Mouse (Mus musculus) heart, postnatal 4 days (tissue): ENCODE measurements at regions not wholly inside any gene's neighbourhood (a gene's known extent, or its start where the extent isn't known, plus 50 kb on each side); places are given as distances from the start of the nearest gene placed in this dataset.

Experiments used
- DNase-seq: peaks from one replicate; pipeline ENCODE4 v3.0.0; 2021

DNA sequence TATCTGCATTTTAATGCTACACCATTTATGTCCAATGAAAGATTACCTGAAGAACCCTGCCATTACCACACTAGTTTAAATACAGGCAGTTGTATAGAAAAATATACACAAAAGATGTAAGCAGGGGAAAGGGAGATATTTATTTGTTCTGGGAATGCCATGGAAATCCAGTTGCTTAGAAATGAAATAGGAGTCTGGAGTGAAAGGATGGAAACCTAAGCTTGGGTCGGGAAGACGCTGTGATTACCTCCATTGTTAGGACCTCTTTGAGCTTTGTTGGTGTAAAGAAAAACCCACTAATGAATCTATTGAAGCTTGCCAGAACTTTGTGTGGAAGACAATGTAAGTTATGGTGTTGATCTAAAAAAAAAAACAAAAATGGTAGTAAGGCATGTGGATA is 341.3 kb upstream of the Tmem161b start:
- no peak for DNase-seq

GRCm38 (mm10) chr13:83882839-83883238 is 339.3 kb upstream of the Tmem161b start:
- no peak for DNase-seq

DNA sequence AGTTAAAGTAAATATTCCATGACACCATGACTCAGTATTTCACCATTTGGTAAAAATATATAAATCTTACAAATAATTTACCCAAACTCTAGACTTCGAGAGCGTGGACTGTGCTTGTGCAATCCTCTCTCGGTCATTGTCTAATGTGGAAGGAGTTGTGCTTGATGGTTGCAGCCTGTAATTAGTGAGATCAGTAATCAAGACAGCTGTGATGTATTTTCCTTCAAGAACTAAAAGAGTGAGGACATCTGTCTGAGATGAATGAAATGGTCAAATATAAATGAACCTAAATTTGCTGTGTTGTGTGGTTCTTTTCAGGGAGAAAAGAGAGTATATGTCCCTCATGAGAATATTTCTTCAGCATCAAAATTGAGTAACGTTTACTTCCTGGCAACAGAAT is 338.3 kb upstream of the Tmem161b start:
- DNase-seq = no peak

DNA sequence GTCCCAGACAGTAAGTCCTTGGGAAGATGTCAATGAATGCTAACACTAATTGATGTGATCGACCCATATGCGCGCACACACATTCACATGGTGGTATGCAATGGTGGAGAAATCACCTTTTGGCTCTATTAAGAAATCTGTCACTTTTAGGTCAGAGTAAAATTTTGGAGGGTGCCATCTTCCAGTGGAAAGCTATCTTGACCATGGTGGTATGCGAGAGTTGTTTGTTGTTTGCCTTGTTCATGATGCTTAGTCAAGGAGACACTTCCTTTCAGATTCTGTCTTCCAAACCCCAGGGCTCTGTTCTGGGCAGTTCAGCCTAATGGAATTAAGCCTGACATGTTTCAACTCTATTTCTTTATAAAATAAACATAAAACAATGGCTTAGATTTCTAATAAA is 337.9 kb upstream of the Tmem161b start:
- no peak for DNase-seq

GRCm38 (mm10) chr13:83884766-83885543 is 337.1 kb upstream of the Tmem161b start:
- DNase-seq = no peak

DNA sequence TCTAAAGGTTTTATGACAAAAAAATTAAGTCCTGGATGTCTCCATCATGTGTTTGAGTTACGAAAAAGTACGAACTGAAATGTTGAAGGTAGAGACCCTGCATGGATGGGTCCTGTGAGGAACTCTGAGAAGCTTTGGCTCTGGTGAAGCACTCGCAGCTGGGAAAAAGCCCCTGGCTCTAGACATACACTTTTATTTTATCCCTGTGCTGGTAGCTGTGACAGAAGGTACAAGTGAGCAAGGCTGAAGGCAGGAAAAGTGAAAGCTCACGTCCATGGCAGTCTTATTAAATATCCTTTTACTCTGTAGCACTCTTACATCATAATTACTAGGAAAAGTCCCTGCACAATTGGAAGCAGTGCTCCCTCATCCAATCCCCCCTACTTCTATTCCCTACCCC is 336.4 kb upstream of the Tmem161b start:
- DNase-seq = no peak

- DNase-seq = no peak
Observed at GRCm38 (mm10) chr13:83914697-83915096, 307.4 kb upstream of the Tmem161b start.

- DNase-seq = no peak
Observed at GRCm38 (mm10) chr13:83932761-83933160, 289.3 kb upstream of the Tmem161b start.

DNA sequence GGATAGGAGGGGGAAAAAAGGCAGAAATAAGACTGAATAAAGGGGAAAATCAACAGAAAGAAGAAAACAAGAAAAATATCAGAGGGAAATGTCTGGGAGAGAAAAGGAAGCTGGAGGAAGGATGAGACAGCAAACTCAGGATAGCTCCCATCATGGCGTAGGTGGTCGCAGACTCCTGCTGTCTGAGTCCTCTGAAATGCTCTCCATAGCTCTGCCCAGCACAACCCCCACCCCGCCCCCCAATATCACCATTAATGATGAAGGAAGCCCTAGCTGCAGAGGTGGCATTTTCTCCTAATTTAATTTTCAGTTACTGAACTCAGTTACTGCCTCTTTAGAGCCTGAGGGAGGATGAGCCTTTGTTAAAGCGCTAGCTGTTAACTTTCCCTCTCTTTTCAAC is 275.6 kb upstream of the Tmem161b start:
- DNase-seq = no peak

GRCm38 (mm10) chr13:83951163-83951562 is 270.9 kb upstream of the Tmem161b start:
- no peak for DNase-seq

GRCm38 (mm10) chr13:83951808-83952207 is 270.3 kb upstream of the Tmem161b start:
- DNase-seq = no peak

DNA sequence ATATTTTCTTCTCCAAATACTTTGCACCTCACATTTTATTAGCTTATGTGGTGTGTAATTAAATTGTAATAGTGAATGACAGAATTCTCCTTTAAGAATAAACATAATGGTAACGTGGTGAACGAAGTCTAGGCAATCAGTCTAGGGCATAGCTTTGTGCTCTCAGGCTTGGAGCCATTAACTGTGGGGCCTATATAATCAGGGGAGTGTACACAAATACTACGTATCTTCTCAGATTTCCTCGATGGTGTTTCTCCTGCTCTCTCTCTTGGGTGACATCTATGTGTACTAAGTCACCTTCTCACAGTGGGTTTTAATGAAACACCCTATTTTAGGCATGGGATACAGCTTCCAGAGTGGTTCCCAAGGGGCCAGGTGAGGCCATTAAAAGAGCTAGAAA is 269.7 kb upstream of the Tmem161b start:
- no peak for DNase-seq

- no peak for DNase-seq
Observed at GRCm38 (mm10) chr13:83952862-83953261, 269.2 kb upstream of the Tmem161b start.

GRCm38 (mm10) chr13:83955701-83956100 is 266.4 kb upstream of the Tmem161b start:
- no peak for DNase-seq

DNA sequence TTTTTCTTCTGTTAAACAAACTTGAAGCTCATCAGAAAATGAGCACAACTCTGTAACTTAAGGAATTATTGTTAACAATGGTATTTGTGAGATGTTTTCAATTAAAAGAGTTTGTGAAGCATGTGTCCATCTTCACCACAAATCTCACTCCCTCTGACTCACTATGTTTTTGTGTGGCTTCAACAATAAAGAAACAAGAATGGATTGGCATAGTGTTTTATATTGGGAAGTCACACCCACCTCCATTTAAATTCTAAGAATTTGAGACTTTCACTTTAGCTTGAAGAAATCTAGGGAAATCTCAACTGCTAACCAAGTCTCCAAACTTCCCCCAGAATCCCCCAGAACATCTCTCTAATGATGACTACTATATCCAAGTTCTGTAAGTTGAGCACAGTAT is 243.6 kb upstream of the Tmem161b start:
- no peak for DNase-seq

GRCm38 (mm10) chr13:83979535-83979934 is 242.6 kb upstream of the Tmem161b start:
- no peak for DNase-seq

DNA sequence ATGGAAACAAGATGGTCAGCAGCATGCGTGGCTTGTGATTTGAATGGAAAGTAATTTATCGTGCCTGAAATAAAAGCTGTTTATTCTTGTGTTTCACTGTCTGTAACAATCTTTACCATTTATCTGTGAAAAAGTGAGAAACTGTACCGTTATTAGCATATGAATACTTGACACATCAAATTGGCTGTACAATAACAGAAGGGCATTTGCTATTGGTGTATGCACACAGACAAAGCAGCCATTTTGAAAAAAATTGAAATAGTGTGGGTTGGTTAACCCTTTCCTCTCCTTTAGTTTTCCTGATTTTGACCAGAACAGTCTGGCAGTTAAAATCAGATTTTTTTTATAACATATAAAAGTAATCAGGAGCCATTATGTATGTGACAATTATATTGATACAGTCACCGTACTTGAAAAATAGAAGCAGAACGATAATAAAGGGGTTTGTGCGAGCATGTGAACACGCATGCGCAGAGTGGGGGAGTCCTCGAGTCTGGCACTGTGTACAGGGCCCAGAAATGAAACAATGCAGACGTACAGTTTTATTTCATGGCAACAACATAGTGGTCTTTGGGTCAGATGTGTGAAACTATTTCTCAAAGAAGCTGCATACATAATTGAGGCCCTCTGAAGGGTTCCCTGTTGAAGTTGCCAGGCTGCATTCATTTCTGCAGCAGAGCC is 237.3 kb upstream of the Tmem161b start:
- no peak for DNase-seq

GRCm38 (mm10) chr13:83987746-83988423 is 234.2 kb upstream of the Tmem161b start:
- no peak for DNase-seq

- no peak for DNase-seq
Observed at GRCm38 (mm10) chr13:83988517-83988916, 233.6 kb upstream of the Tmem161b start.

DNA sequence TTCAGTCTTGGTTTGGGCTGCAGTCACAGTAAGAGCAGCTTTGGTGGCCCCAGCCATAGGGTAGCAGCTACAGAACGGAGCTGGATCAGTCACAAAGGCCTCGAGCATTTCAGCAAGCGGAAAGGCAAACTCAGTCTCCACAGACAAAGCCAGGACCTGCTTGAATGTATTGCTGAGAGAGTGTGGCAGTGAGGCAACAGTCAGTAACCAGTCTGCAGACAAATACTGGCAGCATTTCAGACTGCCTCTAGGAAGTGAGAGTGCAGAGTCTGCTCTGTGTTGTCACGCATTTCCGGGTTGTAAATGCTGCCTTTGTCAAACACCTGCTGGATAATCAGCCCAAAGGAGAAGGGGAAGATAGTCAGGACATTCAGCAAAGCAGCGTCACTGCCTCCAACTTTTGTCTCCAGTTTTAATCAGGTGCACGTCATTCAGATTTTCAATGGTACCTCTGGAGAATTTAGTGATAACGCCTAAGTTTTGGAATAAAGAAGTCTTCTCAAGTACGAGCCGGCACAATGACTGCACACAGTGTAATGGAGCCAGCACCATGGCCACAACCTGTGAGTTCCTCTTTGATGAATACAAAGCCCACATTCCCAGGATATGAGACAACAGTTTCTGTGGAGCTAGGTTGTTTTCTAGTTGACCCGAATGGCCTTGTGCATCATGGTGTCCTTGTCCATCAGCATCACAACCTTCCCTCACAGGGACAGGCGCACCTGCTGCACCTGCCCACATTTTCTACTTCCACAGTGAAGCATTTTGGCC is 224.3 kb upstream of the Tmem161b start:
- DNase-seq = no peak

DNA sequence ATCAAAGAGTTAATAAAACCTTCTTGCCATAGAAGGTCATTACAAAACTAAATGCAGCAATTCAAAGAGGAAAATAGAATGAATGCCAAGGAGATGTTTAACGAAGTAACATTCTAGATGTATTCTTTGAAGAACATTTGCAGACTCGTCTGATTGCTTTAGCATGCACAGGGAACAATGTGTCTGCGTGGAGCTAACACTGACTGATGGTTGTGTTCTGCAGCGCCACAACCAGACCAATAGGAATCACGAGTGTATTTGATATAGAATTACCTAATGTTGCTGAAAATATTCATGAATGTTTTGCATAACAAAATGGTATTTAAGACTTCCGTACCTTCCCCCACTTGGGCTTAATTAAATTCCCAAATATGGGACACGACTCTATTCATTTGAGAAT is 200.3 kb upstream of the Tmem161b start:
- DNase-seq = no peak

GRCm38 (mm10) chr13:84023021-84023420 is 199.1 kb upstream of the Tmem161b start:
- no peak for DNase-seq

DNA sequence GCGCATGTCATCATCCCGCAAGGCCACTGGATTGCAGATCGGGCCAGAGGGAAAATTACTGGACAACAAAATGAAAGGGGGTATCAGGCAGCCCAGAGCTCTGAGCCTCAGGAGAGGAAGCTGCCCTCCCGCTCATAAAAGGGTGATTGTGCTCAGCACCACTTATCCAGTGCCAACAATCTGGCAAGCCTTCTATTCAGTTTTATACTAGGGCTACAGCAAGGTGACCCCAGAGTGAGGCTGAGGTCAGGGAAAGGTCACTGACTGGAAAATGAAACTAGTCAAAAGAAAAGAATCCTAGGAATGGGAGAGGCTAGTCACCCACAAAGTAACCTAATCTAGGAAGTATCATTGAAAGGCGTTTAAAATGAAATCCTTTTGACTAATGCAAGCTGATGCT is 198.5 kb upstream of the Tmem161b start:
- DNase-seq = no peak
